Mouse (Mus musculus) liver, embryonic 13.5 days (tissue): ENCODE data around the gene Chil1. TPM values are rescaled to one million over a fixed set of nuclear protein-coding genes. Genes with fewer than 3 reads are reported as not detected.
A peak's percentile ranks its signal among the peaks of the same experiment; 100 is the strongest.

ENCODE experiments used
- ATAC-seq: fragments of 200-750 bp; cut with Nextera tagmentation; 2 replicates; pipeline ENCODE4 v1.8.0; 2017; ENCODE audit warnings: low read depth, mild to moderate bottlenecking, moderate number of reproducible peaks, moderate library complexity
- DNase-seq: peaks from one replicate; pipeline ENCODE4 v3.0.0; 2022
- H3K27ac ChIP-seq: fragments of 300-500 bp; sonication (generic); 2 replicates; pipeline ENCODE4 v1.5.1; 2015; ENCODE audit warnings: moderate library complexity, mild to moderate bottlenecking, inconsistent platforms
- H3K27me3 ChIP-seq: fragments of 300-500 bp; sonication (generic); 2 replicates; pipeline ENCODE4 v1.6.1; 2015; ENCODE audit warnings: mild to moderate bottlenecking, inconsistent platforms
- H3K36me3 ChIP-seq: fragments of 300-500 bp; sonication (generic); 2 replicates; pipeline ENCODE4 v1.6.1; 2015; ENCODE audit warnings: mild to moderate bottlenecking, inconsistent platforms
- H3K4me1 ChIP-seq: fragments of 300-500 bp; sonication (generic); replicated peaks from 2 replicates; pipeline ENCODE4 v1.6.1; 2015; ENCODE audit warnings: inconsistent platforms
- H3K4me2 ChIP-seq: fragments of 300-500 bp; sonication (generic); 2 replicates; pipeline ENCODE4 v1.6.1; 2015; ENCODE audit warnings: inconsistent platforms, mild to moderate bottlenecking, moderate library complexity
- H3K4me3 ChIP-seq: fragments of 300-500 bp; sonication (generic); replicated peaks from 2 replicates; pipeline ENCODE4 v1.5.1; 2015; ENCODE audit warnings: mild to moderate bottlenecking, inconsistent platforms
- H3K9ac ChIP-seq: fragments of 300-500 bp; sonication (generic); 2 replicates; pipeline ENCODE4 v1.6.1; 2015; ENCODE audit warnings: mild to moderate bottlenecking, inconsistent platforms
- H3K9me3 ChIP-seq: fragments of 300-500 bp; sonication (generic); replicated peaks from 2 replicates; pipeline ENCODE4 v1.6.1; 2016; ENCODE audit warnings: inconsistent platforms
- WGBS: fragments of 180-500 bp; shearing (Covaris S2); methylation state at CpG from one replicate; pipeline ENCODE4 v1.1.7; 2015; ENCODE audit not compliant: insufficient replicate concordance; 5-methylcytosine and 5-hydroxymethylcytosine counted together
- polyA plus RNA-seq: library from polyadenylated mRNA; unstranded; fragments of >200 nt; fragmentation: Nextera tagmentation; extraction: Ambion mirVana; gene quantifications from 2 replicates; pipeline ENCODE4 v1.2.1, GENCODE M21; 2015

The Chil1 gene
- polyA plus RNA-seq, 1 experiment from 2014 or later, result 2.4 TPM

DNA sequence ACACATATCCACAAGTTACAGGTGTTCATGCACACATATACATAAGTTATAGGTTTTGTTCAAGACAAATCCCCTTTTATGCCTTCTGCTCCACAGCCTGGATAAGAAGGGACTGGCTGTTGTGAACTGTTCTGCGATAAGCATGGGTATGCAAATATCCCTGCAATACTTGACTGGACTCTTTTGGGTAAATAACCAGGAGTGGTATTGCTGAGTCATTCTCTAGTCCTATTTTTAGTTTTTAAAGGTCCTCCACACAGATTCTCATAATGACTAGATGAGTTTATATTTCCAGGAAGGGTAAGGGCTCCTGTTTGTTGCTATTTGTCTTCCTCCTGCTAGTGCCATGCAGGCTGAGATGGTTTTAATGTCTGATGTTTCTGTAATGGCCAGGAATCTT is 39.2 kb downstream of the Chil1 start:
- Histone ChIP-seq H3K36me3 (no peaks in the 10 kb centered on the region), H3K9me3 (no peaks in the 10 kb centered on the region), H3K9ac (no peak overlapping the region), H3K4me3 (no peak overlapping the region), H3K27ac (no peak overlapping the region), H3K4me1 (peaks cover 15% of the 10 kb centered on the region), H3K4me2 (no peak overlapping the region), H3K27me3 (peaks cover 17% of the 10 kb centered on the region)
- no peak for ATAC-seq
- WGBS, result 67% methylated on average over 1 of the region's 1 CpGs
- no peak for DNase-seq

DNA sequence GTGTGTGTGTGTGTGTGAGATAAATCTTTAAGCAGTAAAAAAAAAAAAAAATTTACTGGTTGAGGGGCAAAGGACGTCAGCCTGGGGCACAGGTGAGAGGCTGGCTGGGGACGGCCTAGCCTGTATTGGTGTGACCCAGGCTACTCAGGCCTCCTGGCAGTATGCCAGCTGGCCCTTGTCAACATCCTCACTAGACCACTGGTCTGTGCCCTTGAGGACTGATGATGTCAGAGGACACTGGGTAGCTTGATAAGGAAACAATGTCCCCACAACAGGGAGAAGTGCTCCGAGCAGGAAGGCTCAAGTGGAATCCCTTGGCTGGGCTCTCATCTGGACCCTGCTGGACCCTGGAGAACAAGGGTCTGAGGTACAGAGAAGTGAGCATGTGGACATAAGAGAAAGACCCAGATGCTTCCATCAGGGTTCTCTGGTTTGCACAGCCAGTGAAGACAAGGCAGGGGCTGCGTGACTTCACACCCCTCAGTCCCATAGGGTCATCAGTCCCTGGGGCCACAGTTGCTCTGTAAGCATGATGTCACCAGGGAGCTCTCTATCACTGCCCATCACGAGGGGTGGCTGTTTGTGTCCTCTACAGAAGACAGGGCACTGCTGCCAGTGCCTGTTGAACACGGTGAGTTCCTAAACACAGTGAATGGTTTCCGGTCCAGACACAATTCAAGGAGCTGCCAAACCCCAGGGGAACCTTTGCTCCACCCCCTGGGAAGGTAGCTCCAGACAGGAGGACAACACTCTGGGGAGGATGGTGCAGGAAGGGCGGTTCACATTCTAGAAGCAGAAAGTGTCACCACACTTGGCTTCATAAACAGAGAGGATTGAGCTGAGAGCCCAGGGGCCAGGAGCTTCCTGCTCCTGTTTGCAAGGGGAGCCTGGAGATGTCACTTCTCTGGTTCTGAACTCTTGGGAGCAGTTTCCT is 40.4 kb downstream of the Chil1 start:
- H3K4me1 ChIP-seq, result peaks cover 15% of the 10 kb centered on the region
- peak; percentile 58 for ATAC-seq
- no peak for DNase-seq
- no peaks in the 10 kb centered on the region for H3K36me3 ChIP-seq
- peaks cover 20% of the 10 kb centered on the region for H3K27me3 ChIP-seq
- H3K27ac ChIP-seq, result no peak overlapping the region
- H3K4me2 ChIP-seq, result no peak overlapping the region
- H3K9me3 ChIP-seq, result no peaks in the 10 kb centered on the region
- H3K9ac ChIP-seq, result no peak overlapping the region
- 33% methylated on average over 8 of the region's 8 CpGs for WGBS
- H3K4me3 ChIP-seq, result no peak overlapping the region

DNA sequence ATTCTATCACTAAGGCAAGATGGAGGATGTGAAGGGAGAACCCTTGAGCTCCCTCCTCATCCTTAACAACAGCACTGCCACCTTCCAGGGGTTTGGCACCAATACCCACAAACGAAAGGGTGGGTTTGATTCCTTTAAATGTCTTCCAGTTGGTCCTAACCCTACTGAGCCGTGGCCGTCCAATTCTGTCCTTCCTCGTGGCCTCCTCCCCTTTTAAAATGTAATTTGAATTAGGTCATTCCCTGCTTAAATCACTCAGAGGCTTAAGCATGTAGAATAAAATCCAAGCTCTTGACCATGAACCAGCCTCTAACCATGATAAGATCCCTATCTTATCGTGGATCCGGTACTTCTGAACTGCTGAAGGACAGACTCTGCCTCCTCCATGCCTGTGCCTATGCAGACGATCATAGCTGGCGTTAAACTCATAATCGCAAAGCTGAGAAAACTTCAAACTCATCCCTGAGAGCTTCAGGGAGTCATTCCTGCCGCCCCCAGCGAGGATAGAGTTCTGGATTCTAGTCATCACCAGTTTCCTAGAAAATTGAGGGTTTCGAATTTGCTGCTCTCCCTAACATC is 42.8 kb downstream of the Chil1 start:
- no peak overlapping the region for H3K27ac ChIP-seq
- no peak overlapping the region for H3K9ac ChIP-seq
- H3K4me3 ChIP-seq, result no peak overlapping the region
- no peaks in the 10 kb centered on the region for H3K36me3 ChIP-seq
- ATAC-seq (no peak), DNase-seq (no peak)
- peaks cover 20% of the 10 kb centered on the region for H3K27me3 ChIP-seq
- no peak overlapping the region for H3K4me2 ChIP-seq
- 71% methylated on average over 12 of the region's 12 CpGs for WGBS
- H3K9me3 ChIP-seq, result no peaks in the 10 kb centered on the region
- H3K4me1 ChIP-seq, result peaks cover 15% of the 10 kb centered on the region

DNA sequence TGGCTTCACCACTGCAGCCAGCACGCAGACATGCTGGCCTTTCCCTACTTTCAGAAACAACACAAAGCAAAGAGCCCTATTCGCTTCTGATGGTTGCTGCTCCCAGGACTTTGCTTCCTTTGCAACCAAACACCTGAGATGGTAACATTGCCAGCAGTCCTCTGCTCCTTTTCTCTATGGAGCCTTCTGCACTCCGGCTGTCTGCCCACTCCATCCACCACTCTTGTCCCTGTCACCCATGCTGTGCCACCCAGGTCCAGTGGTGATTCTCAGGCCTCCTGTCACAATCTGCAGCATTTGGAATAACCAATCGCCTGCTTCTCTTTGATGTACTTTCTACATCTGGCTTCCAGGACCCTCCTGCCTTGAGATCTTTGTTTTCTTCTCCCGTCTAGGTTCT is 43.4 kb downstream of the Chil1 start:
- no peak overlapping the region for H3K27ac ChIP-seq
- no peak for ATAC-seq

DNA sequence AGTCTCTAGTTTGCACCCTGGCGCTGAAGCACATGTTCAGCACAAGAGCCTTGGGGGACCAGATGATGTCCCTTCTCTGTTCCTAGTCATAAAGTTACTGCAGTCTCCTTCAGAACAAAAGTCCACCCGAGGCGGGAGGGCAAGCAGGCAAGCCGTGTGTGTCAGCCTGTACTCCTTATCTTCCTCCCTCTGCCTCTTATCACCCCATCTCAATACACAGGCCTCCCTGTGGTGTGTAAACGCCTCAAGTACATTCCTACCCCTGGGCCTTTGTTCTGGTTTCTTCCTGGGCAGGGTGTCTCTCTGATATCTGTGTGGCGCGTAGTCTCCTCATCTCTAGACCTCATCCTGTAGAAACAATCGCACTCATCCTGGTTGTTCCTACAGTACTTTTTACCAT is 44.8 kb downstream of the Chil1 start:
- DNase-seq (no peak), ATAC-seq (no peak)
- Histone ChIP-seq H3K27ac (no peak overlapping the region), H3K27me3 (peaks cover 20% of the 10 kb centered on the region), H3K4me2 (no peak overlapping the region), H3K4me3 (no peak overlapping the region), H3K9ac (no peak overlapping the region), H3K9me3 (no peaks in the 10 kb centered on the region), H3K36me3 (no peaks in the 10 kb centered on the region), H3K4me1 (peaks cover 6% of the 10 kb centered on the region; the same call in 1 of the 2 replicates)
- 40% methylated on average over 8 of the region's 8 CpGs for WGBS

More for the DNA sequence above, 43.4 kb downstream of the Chil1 start:
- H3K9ac ChIP-seq, result no peak overlapping the region
- no peak overlapping the region for H3K4me2 ChIP-seq
- 71% methylated on average over 5 of the region's 5 CpGs for WGBS
- no peak overlapping the region for H3K4me3 ChIP-seq
- no peaks in the 10 kb centered on the region for H3K9me3 ChIP-seq
- no peak for DNase-seq
- H3K27me3 ChIP-seq, result peaks cover 20% of the 10 kb centered on the region
- H3K36me3 ChIP-seq, result no peaks in the 10 kb centered on the region
- peaks cover 15% of the 10 kb centered on the region for H3K4me1 ChIP-seq

DNA sequence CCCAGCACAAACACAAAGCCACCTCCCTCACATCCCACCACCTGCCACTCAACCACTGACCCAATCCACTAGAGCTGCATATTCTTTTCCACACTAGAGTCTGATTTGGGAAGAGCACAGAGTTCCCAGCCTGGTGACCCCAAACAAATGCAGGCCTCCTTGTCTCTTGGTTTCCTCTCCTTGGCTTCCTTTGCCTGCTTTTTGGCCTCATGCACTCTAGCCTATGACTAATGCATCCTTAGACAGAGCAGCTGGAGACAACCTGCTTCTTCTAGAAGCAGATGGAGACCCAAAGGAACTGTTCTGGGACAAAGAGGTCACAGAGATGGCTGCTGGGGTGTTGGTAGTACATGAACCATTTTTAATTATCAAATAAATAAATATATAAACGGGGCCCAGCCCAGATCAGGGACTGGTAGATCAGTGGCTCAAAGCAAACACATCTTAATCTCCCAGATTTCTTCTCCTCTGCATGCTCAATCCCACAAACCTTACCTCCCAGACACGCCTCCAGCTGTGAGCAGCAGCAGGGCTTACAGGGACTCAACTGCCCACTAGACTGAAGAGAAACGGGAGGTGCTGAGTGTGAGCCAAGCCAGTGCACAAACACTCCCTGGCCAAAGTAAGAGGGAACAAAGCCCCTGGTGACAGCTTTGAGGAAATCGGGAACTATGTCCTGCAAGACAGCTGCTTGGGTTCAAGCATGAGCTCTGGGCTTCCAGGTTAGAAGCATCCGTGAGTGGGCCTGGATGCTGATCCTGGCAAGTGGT is 48.0 kb downstream of the Chil1 start:
- Histone ChIP-seq H3K4me2 (no peak overlapping the region), H3K4me3 (no peak overlapping the region), H3K36me3 (no peaks in the 10 kb centered on the region), H3K9me3 (no peaks in the 10 kb centered on the region), H3K27me3 (peaks cover 37% of the 10 kb centered on the region), H3K9ac (no peak overlapping the region), H3K27ac (no peak overlapping the region), H3K4me1 (peaks cover 2% of the 10 kb centered on the region; the same call in 1 of the 2 replicates)
- no peak for DNase-seq
- ATAC-seq, result no peak
- 58% methylated on average over 5 of the region's 5 CpGs for WGBS

DNA sequence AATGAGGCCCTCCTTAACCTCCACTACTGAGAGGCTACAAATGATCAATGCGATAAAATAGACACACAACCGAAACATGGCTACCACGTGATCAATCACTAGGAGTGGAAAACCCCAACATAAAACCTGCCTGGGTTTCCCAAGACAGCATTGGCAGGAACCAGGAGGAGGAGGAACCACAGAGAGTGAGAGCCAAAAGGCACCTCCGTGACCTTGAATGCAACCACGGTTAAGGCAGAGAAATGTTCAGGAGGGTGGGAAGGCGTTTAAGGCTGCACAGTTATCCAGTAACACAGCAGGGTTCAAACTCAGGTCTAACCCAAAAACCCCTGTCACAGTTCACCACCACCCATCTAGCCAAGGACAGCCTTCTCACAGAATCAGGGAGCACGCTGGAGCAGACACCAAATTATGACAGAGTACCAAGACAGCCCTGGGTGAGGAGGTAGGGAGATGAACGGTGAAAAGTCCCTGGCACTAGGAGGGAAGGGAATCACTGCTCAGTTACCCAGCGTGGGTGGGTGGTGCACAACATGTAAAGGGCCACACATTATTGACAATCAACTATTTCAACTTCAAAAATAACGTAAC is 48.8 kb downstream of the Chil1 start:
- Histone ChIP-seq H3K4me1 (peaks cover 8% of the 10 kb centered on the region; the same call in 1 of the 2 replicates), H3K9ac (no peak overlapping the region), H3K9me3 (no peaks in the 10 kb centered on the region), H3K27ac (no peak overlapping the region), H3K4me2 (no peak overlapping the region), H3K27me3 (peaks cover 40% of the 10 kb centered on the region), H3K4me3 (no peak overlapping the region), H3K36me3 (no peaks in the 10 kb centered on the region)
- ATAC-seq (no peak), DNase-seq (no peak)
- WGBS, result 75% methylated on average over 10 of the region's 10 CpGs

DNA sequence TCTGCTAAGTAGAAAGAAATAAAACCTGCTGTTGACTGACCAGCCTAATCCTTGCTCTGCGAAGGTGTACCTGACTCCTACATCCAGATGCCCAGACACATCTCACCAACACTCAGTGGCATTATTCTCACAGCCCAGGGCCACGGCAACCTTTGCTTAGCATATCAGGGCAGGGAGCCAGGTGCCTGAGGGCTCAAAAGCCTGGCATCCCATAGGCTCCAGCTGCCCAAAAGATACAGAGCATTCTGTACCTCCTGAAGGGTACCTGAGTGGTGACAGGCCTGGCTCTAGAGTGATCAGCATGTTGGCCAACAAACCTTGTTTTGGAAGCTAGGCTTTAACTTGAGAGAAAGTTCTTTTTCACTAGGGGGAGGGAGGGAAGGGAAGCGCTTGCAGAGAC is 49.3 kb downstream of the Chil1 start:
- whole genome bisulfite sequencing, result 74% methylated on average over 3 of the region's 3 CpGs
- Histone ChIP-seq H3K36me3 (no peaks in the 10 kb centered on the region), H3K9me3 (no peaks in the 10 kb centered on the region), H3K27ac (no peak overlapping the region), H3K9ac (no peak overlapping the region), H3K4me2 (no peak overlapping the region), H3K27me3 (peaks cover 46% of the 10 kb centered on the region), H3K4me3 (no peak overlapping the region), H3K4me1 (peaks cover 12% of the 10 kb centered on the region; the same call in 1 of the 2 replicates)
- ATAC-seq, result no peak
- DNase-seq, result no peak

DNA sequence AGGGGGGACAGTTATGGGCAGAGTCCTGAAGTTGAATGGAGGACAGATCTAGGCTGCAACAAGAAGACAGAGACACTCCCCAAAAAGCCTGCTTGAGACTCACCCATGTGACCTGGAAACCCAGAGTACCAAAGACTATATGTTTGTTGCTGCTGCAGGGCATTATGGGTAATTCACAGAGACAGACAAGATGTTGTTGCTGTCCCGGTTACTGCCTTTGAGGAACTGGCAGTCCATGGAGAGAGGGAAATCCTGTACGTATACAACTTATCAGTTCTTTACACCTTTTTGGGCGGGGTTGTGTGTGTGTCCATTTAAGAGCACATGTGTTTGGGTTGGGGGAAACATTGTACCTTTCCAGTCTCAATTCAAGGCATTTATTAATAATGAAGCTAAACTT is 49.7 kb downstream of the Chil1 start:
- Histone ChIP-seq H3K27me3 (peaks cover 50% of the 10 kb centered on the region), H3K4me3 (no peak overlapping the region), H3K4me1 (peaks cover 13% of the 10 kb centered on the region; the same call in 1 of the 2 replicates), H3K4me2 (no peak overlapping the region), H3K27ac (no peak overlapping the region), H3K9ac (no peak overlapping the region), H3K9me3 (no peaks in the 10 kb centered on the region), H3K36me3 (no peaks in the 10 kb centered on the region)
- WGBS, result 19% methylated on average over 3 of the region's 3 CpGs
- no peak for DNase-seq
- no peak for ATAC-seq

DNA sequence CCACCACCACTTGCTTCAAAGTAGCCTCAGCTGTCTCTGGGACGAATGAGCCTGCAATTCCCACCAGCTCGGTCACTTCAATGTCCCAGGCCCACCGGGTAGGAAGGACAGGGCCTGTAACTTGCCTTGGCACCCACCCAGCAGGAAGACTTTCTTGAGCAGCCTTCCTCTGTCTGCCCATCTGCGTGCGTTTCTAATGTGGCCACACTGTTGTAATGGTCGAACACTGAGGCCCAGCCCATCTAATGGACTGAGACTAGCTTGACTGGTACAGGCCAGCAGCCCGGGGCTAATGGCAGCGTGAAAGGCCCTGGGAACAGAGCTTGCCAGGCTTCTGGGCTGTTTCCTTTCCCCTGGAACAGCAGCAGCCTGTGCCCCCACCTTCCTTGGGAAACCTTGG is 50.4 kb downstream of the Chil1 start:
- DNase-seq (no peak), ATAC-seq (no peak)
- Histone ChIP-seq H3K27me3 (peaks cover 53% of the 10 kb centered on the region), H3K36me3 (no peaks in the 10 kb centered on the region), H3K9ac (no peak overlapping the region), H3K4me1 (peaks cover 13% of the 10 kb centered on the region; the same call in 1 of the 2 replicates), H3K4me2 (no peak overlapping the region), H3K27ac (no peak overlapping the region), H3K4me3 (no peak overlapping the region), H3K9me3 (no peaks in the 10 kb centered on the region)
- WGBS, result 70% methylated on average over 8 of the region's 8 CpGs
